Mouse (Mus musculus): ENCODE measurements around the gene Cd200r3. TPM values are rescaled to one million over a fixed set of nuclear protein-coding genes. Genes with fewer than 3 reads are reported as not detected.

The Cd200r3 gene
- polyA plus RNA-seq, 1 experiment from 2014 or later: not detected

GRCm38 (mm10) chr16:45020669-45021309 lies 77.3 kb downstream of the Cd200r3 start:
- Histone ChIP-seq H3K4me3 (no peak overlapping the region), H3K9me3 (no peaks in the 10 kb centered on the region), H3K4me1 (no peaks in the 10 kb centered on the region), H3K4me2 (replicated peaks) (no peak overlapping the region), H3K9ac (no peak overlapping the region), H3K36me3 (no peaks in the 10 kb centered on the region), H3K27ac (no peak overlapping the region), H3K27me3 (replicated peaks) (no peaks in the 10 kb centered on the region)
- 91% methylated on average over 2 of the region's 2 CpGs for WGBS
- ATAC-seq (ENCODE audit: low FRiP score, low read depth): no peak

DNA sequence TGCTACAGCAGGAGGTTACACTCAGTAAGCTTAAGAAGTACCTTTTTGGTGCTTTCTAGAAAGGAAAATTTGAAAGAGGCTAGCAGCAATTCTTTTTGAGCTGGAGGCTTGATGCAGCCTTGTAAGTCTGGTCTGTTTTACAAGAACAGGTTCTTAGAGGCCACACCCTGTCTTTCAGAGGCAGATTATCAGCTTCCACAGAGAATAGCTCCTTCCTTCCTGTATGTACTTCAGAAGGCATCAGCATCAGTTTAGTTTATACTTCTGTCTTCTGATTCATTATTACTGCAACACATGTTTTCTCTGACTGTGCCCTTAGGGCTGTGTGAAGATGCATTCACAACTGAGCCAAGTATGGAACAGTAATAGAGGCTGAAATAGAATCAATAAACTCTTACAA lies 78.0 kb downstream of the Cd200r3 start:
- Histone ChIP-seq H3K4me1 (no peaks in the 10 kb centered on the region), H3K36me3 (no peaks in the 10 kb centered on the region), H3K9me3 (no peaks in the 10 kb centered on the region), H3K4me2 (replicated peaks) (no peak overlapping the region), H3K27ac (no peak overlapping the region), H3K4me3 (no peak overlapping the region), H3K9ac (no peak overlapping the region), H3K27me3 (replicated peaks) (no peaks in the 10 kb centered on the region)
- ATAC-seq (ENCODE audit: low FRiP score, low read depth): no peak

GRCm38 (mm10) chr16:45023904-45024303 lies 80.4 kb downstream of the Cd200r3 start:
- ATAC-seq (ENCODE audit: low FRiP score, low read depth): no peak
- no peaks in the 10 kb centered on the region for H3K27me3 ChIP-seq (replicated peaks)
- H3K9me3 ChIP-seq: no peaks in the 10 kb centered on the region
- H3K27ac ChIP-seq: no peak overlapping the region
- no peaks in the 10 kb centered on the region for H3K4me1 ChIP-seq
- H3K9ac ChIP-seq: no peak overlapping the region
- WGBS: 72% methylated on average over 4 of the region's 4 CpGs
- no peak overlapping the region for H3K4me3 ChIP-seq
- no peak overlapping the region for H3K4me2 ChIP-seq (replicated peaks)
- no peaks in the 10 kb centered on the region for H3K36me3 ChIP-seq

GRCm38 (mm10) chr16:45025321-45025720 lies 81.8 kb downstream of the Cd200r3 start:
- Histone ChIP-seq H3K9ac (no peak overlapping the region), H3K36me3 (no peaks in the 10 kb centered on the region), H3K4me2 (replicated peaks) (no peak overlapping the region), H3K27ac (no peak overlapping the region), H3K4me1 (no peaks in the 10 kb centered on the region), H3K27me3 (replicated peaks) (no peaks in the 10 kb centered on the region), H3K9me3 (no peaks in the 10 kb centered on the region), H3K4me3 (no peak overlapping the region)
- 82% methylated on average over 6 of the region's 6 CpGs for WGBS
- no peak for ATAC-seq (ENCODE audit: low FRiP score, low read depth)

DNA sequence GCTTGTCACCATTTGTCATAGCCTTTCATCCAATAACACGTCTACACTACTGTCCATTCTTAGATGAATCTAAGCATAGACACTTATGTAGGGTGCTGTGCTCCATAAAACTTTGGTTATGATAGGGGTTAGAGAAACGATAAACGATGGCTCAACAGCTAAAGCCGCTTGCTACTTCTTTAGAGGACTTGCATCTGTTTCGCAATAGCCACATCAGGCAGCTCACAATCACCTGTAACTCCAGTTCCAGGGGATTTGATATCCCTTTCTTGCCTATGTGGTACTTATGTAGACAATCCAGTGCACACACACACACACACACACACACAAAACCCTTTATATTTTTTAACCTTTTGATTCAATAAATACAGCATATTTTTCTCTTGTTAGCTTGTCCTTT lies 85.6 kb downstream of the Cd200r3 start:
- 96% methylated on average over 5 of the region's 5 CpGs for WGBS
- Histone ChIP-seq H3K36me3 (no peaks in the 10 kb centered on the region), H3K9me3 (no peaks in the 10 kb centered on the region), H3K4me2 (replicated peaks) (no peak overlapping the region), H3K4me1 (no peaks in the 10 kb centered on the region), H3K4me3 (no peak overlapping the region), H3K27me3 (replicated peaks) (no peaks in the 10 kb centered on the region), H3K9ac (no peak overlapping the region), H3K27ac (no peak overlapping the region)
- no peak for ATAC-seq (ENCODE audit: low FRiP score, low read depth)

- no peaks in the 10 kb centered on the region for H3K36me3 ChIP-seq
- no peaks in the 10 kb centered on the region for H3K4me1 ChIP-seq
- H3K27ac ChIP-seq: no peak overlapping the region
- H3K4me2 ChIP-seq (replicated peaks): no peak overlapping the region
- no peak overlapping the region for H3K4me3 ChIP-seq
- no peaks in the 10 kb centered on the region for H3K27me3 ChIP-seq (replicated peaks)
- 100% methylated on average over 1 of the region's 1 CpGs for WGBS
- no peak for ATAC-seq (ENCODE audit: low FRiP score, low read depth)
- H3K9me3 ChIP-seq: no peaks in the 10 kb centered on the region
- no peak overlapping the region for H3K9ac ChIP-seq
Observed at GRCm38 (mm10) chr16:45029493-45029892, 86.0 kb downstream of the Cd200r3 start.

GRCm38 (mm10) chr16:45030127-45030526 lies 86.6 kb downstream of the Cd200r3 start:
- WGBS: 85% methylated on average over 4 of the region's 4 CpGs
- H3K36me3 ChIP-seq: no peaks in the 10 kb centered on the region
- no peaks in the 10 kb centered on the region for H3K4me1 ChIP-seq

GRCm38 (mm10) chr16:45030796-45031195 lies 87.3 kb downstream of the Cd200r3 start:
- Histone ChIP-seq H3K4me1 (no peaks in the 10 kb centered on the region), H3K36me3 (no peaks in the 10 kb centered on the region), H3K27me3 (replicated peaks) (no peaks in the 10 kb centered on the region), H3K4me3 (no peak overlapping the region), H3K27ac (no peak overlapping the region), H3K9me3 (no peaks in the 10 kb centered on the region), H3K4me2 (replicated peaks) (no peak overlapping the region), H3K9ac (no peak overlapping the region)
- WGBS: 79% methylated on average over 2 of the region's 2 CpGs
- ATAC-seq (ENCODE audit: low FRiP score, low read depth): no peak

More at GRCm38 (mm10) chr16:45030127-45030526, 86.6 kb downstream of the Cd200r3 start:
- no peaks in the 10 kb centered on the region for H3K27me3 ChIP-seq (replicated peaks)
- ATAC-seq (ENCODE audit: low FRiP score, low read depth): no peak
- H3K4me2 ChIP-seq (replicated peaks): no peak overlapping the region
- H3K9me3 ChIP-seq: no peaks in the 10 kb centered on the region
- no peak overlapping the region for H3K27ac ChIP-seq
- no peak overlapping the region for H3K4me3 ChIP-seq
- H3K9ac ChIP-seq: no peak overlapping the region

Other genes starting within 250 kb of the Cd200r3 start
- 8.9 and 9.3 TPM in 2 replicates for gene Nepro, start 219.4 kb upstream of the Cd200r3 start, polyA plus RNA-seq (2016; fragmentation: Nextera tagmentation; extraction: Ambion mirVana)
- 31.8 and 36.9 TPM in 2 replicates for gene Gtpbp8, start 197.3 kb upstream of the Cd200r3 start, polyA plus RNA-seq (2016; fragmentation: Nextera tagmentation; extraction: Ambion mirVana)
- 0.51 and 0.55 TPM in 2 replicates for gene Cd200r1, start 177.9 kb upstream of the Cd200r3 start, polyA plus RNA-seq (2016; fragmentation: Nextera tagmentation; extraction: Ambion mirVana)
- gene Cd200r4, start 131.9 kb upstream of the Cd200r3 start, polyA plus RNA-seq (2016; fragmentation: Nextera tagmentation; extraction: Ambion mirVana): 0.11 and 0.18 TPM in 2 replicates
- not detected in 2 replicates for gene Cd200r2, start 76.6 kb upstream of the Cd200r3 start, polyA plus RNA-seq (2016; fragmentation: Nextera tagmentation; extraction: Ambion mirVana)
- gene Ccdc80, start 149.7 kb downstream of the Cd200r3 start, polyA plus RNA-seq (2016; fragmentation: Nextera tagmentation; extraction: Ambion mirVana): 18.2 and 21.7 TPM in 2 replicates
- gene Slc35a5, start 215.0 kb downstream of the Cd200r3 start, polyA plus RNA-seq (2016; fragmentation: Nextera tagmentation; extraction: Ambion mirVana): 21.8 and 26.3 TPM in 2 replicates
- 49.9 and 54.8 TPM in 2 replicates for gene Atg3, start 215.1 kb downstream of the Cd200r3 start, polyA plus RNA-seq (2016; fragmentation: Nextera tagmentation; extraction: Ambion mirVana)